Mouse (Mus musculus): Measurements from ENCODE around the gene Pole2.
"Not testable (repeated sequence)": the region's sequence is repeated elsewhere in the genome, so short reads cannot be mapped to it uniquely, and the experiment has no call there.

DNA sequence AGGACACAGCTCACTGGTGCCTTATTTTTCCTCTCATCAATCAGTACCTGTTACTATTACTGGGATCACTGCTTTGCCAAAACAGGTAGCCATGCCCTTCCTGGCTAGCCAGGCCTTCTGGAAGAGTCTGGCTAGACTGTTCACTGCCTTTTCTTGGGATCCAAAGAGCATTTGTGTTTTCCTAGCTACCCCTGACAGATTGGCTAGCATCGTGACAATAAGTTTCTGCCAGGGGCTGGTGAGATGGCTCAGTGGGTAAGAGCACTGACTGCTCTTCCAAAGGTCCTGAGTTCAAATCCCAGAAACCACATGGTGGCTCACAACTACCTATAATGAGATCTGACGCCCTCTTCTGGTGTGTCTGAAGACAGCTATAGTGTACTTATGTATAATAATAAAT is 67.3 kb downstream of the Pole2 start:
- TF ChIP-seq GATA1, TAL1 (IDR thresholded peaks at IDR 0.05; ENCODE audit: low read length): not testable (repeated sequence)

Data from erythroblast, embryonic 14.5 days (primary cell).